Mouse (Mus musculus) midbrain, embryonic 16.5 days (tissue): ENCODE measurements around the gene Frmd3. TPM values are rescaled to one million over a fixed set of nuclear protein-coding genes. Genes with fewer than 3 reads are reported as not detected.
"Not testable (repeated sequence)": the region's sequence is repeated elsewhere in the genome, so short reads cannot be mapped to it uniquely, and the experiment has no call there.

ENCODE experiments used
- ATAC-seq: fragments of 200-750 bp; cut with Nextera tagmentation; 2 replicates; pipeline ENCODE4 v1.8.0; 2017; ENCODE audit warnings: moderate TSS enrichment
- H3K27ac ChIP-seq: fragments of 300-500 bp; sonication (generic); 2 replicates; pipeline ENCODE4 v1.5.1; 2014; ENCODE audit warnings: mild to moderate bottlenecking, low read length, mixed read lengths
- H3K27me3 ChIP-seq: fragments of 300-500 bp; sonication (generic); 2 replicates; pipeline ENCODE4 v1.6.1; 2014; ENCODE audit warnings: low read depth, low read length, mixed read lengths; ENCODE audit not compliant: control insufficient read depth, insufficient read depth
- H3K36me3 ChIP-seq: fragments of 300-500 bp; sonication (generic); 2 replicates; pipeline ENCODE4 v1.6.1; 2014; ENCODE audit warnings: mild to moderate bottlenecking, low read length, moderate library complexity, mixed read lengths; ENCODE audit not compliant: control insufficient read depth, insufficient read depth
- H3K4me1 ChIP-seq: fragments of 300-500 bp; sonication (generic); 2 replicates; pipeline ENCODE4 v1.6.1; 2014; ENCODE audit warnings: mild to moderate bottlenecking, low read length, mixed read lengths; ENCODE audit not compliant: control insufficient read depth, insufficient read depth
- H3K4me2 ChIP-seq: fragments of 300-500 bp; sonication (generic); 2 replicates; pipeline ENCODE4 v1.6.1; 2014; ENCODE audit warnings: mild to moderate bottlenecking, low read length, mixed read lengths
- H3K4me3 ChIP-seq: fragments of 300-500 bp; sonication (generic); 2 replicates; pipeline ENCODE4 v1.5.1; 2014; ENCODE audit warnings: low read depth, mild to moderate bottlenecking, low read length, moderate library complexity, mixed read lengths
- H3K9ac ChIP-seq: fragments of 300-500 bp; sonication (generic); 2 replicates; pipeline ENCODE4 v1.6.1; 2014; ENCODE audit warnings: low read depth, low read length, mixed read lengths
- H3K9me3 ChIP-seq: fragments of 300-500 bp; sonication (generic); replicated peaks from 2 replicates; pipeline ENCODE4 v1.6.1; 2014; ENCODE audit warnings: mild to moderate bottlenecking, low read length, mixed read lengths; ENCODE audit not compliant: control insufficient read depth, poor library complexity, severe bottlenecking
- WGBS: fragments of 180-500 bp; shearing (Covaris S2); extraction: QIAGEN DNeasy Blood & Tissue Kit; methylation state at CpG from one replicate; pipeline ENCODE4 v1.1.7; 2014; 5-methylcytosine and 5-hydroxymethylcytosine counted together
- polyA plus RNA-seq: library from polyadenylated mRNA; unstranded; fragments of >200 nt; fragmentation: Nextera tagmentation; extraction: Ambion mirVana; gene quantifications from 2 replicates; pipeline ENCODE4 v1.2.1, GENCODE M21; 2015

The Frmd3 gene
- polyA plus RNA-seq, 1 experiment from 2014 or later = 40.6 TPM

DNA sequence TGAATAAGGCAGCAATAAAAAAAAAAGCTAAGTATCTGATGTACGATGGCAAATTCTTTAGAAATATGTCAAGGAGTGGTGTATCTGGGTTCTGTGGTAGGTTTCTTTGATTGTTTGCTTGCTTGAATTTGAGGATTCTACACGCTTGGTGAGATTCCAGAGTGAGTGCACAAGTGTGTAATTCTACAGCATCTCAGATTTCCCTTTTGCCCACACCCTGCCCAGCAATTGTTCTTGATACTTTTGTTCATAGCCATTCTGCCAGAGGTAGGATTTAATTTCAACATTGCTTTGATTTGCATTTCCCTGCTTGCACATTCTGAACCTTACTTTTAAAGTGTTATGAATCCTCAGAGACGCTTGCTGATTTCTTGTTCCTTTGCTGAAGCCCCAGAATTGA, 97.6 kb downstream of the Frmd3 start:
- Histone ChIP-seq H3K9ac (no peak overlapping the region), H3K27me3 (no peaks in the 10 kb centered on the region), H3K9me3 (no peaks in the 10 kb centered on the region), H3K36me3 (no peaks in the 10 kb centered on the region), H3K27ac (no peak overlapping the region), H3K4me3 (no peak overlapping the region), H3K4me2 (no peak overlapping the region), H3K4me1 (no peaks in the 10 kb centered on the region)
- WGBS = 83% methylated on average over 3 of the region's 3 CpGs
- no peak for ATAC-seq

DNA sequence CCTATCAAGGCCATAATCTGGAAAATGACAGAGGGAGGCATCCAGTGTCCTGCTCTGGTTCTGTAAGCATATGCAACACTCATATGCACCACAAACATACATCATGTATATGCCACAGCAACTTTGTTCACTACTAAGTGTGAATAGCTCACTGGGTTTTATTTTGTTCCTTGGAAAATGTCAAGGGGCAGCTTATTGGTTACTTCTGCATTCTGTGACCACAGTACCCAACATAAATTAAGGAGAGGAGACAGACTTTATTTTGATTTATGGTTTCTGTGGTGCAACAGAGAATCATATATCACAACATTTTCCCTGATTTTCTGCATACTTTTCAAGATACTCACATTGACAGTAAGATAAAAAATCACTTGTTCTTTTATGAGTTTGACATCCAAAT, 178.3 kb downstream of the Frmd3 start:
- H3K27ac ChIP-seq = no peak overlapping the region

GRCm38 (mm10) chr4:74201281-74201811, 188.1 kb downstream of the Frmd3 start:
- H3K27ac ChIP-seq = no peak overlapping the region

More for the DNA sequence above, 178.3 kb downstream of the Frmd3 start:
- ATAC-seq = no peak
- no peak overlapping the region for H3K4me3 ChIP-seq
- 0 out of 2 replicates have a peak, but pooled peaks cover 3% of the 10 kb centered on the region for H3K9me3 ChIP-seq
- H3K9ac ChIP-seq = no peak overlapping the region
- no peaks in the 10 kb centered on the region for H3K4me1 ChIP-seq
- no peaks in the 10 kb centered on the region; the same call in 1 of the 2 replicates for H3K36me3 ChIP-seq
- no peak overlapping the region for H3K4me2 ChIP-seq
- H3K27me3 ChIP-seq = no peaks in the 10 kb centered on the region

GRCm38 (mm10) chr4:74221780-74222179, 208.5 kb downstream of the Frmd3 start:
- not testable (repeated sequence) for H3K27ac ChIP-seq, H3K9ac ChIP-seq, H3K4me1 ChIP-seq, ATAC-seq, H3K9me3 ChIP-seq, H3K4me2 ChIP-seq, H3K27me3 ChIP-seq, H3K36me3 ChIP-seq, H3K4me3 ChIP-seq
- 90% methylated on average over 1 of the region's 1 CpGs for WGBS

More at GRCm38 (mm10) chr4:74201281-74201811, 188.1 kb downstream of the Frmd3 start:
- no peaks in the 10 kb centered on the region for H3K9me3 ChIP-seq
- H3K4me1 ChIP-seq = no peaks in the 10 kb centered on the region
- H3K9ac ChIP-seq = no peak overlapping the region
- peaks cover 2% of the 10 kb centered on the region; the same call in 1 of the 2 replicates for H3K36me3 ChIP-seq
- no peak overlapping the region for H3K4me2 ChIP-seq
- no peak for ATAC-seq
- no peak overlapping the region for H3K4me3 ChIP-seq
- H3K27me3 ChIP-seq = no peaks in the 10 kb centered on the region

DNA sequence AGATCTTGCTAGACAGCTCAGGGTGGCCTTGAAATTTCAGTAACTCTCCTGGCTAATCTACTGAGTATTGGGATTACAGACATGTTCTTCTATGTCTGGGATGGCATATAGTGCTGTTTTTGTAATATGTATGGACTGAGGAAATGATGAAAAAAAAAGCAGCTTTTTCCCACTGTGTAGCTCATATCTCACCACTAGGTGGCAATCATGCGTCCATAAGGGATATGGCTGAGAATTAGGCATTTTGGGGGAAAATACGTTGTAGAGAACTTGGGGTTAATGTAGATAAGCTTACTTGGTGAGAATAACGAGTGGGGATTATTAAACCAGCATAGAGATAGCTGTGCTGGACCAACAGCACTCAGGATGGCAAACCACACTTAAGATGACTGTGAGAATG, 209.1 kb downstream of the Frmd3 start:
- WGBS = 35% methylated on average over 3 of the region's 3 CpGs
- ATAC-seq = no peak
- Histone ChIP-seq H3K4me1 (no peaks in the 10 kb centered on the region), H3K27ac (no peak overlapping the region), H3K9ac (no peak overlapping the region), H3K36me3 (no peaks in the 10 kb centered on the region), H3K4me2 (no peak overlapping the region), H3K27me3 (no peaks in the 10 kb centered on the region), H3K4me3 (no peak overlapping the region), H3K9me3 (no peaks in the 10 kb centered on the region)

GRCm38 (mm10) chr4:74224210-74224609, 211.0 kb downstream of the Frmd3 start:
- no peak overlapping the region for H3K27ac ChIP-seq
- H3K4me2 ChIP-seq = no peak overlapping the region
- no peak overlapping the region for H3K9ac ChIP-seq
- H3K9me3 ChIP-seq = no peaks in the 10 kb centered on the region
- no peak overlapping the region for H3K4me3 ChIP-seq
- WGBS = 67% methylated on average over 2 of the region's 2 CpGs
- no peaks in the 10 kb centered on the region for H3K27me3 ChIP-seq
- H3K36me3 ChIP-seq = no peaks in the 10 kb centered on the region
- no peak for ATAC-seq
- H3K4me1 ChIP-seq = no peaks in the 10 kb centered on the region

- no peaks in the 10 kb centered on the region for H3K9me3 ChIP-seq
- H3K36me3 ChIP-seq = no peaks in the 10 kb centered on the region
- WGBS = 79% methylated on average over 4 of the region's 4 CpGs
- no peak overlapping the region for H3K27ac ChIP-seq
- H3K27me3 ChIP-seq = no peaks in the 10 kb centered on the region
- H3K4me1 ChIP-seq = no peaks in the 10 kb centered on the region
- no peak overlapping the region for H3K4me3 ChIP-seq
- H3K4me2 ChIP-seq = no peak overlapping the region
- ATAC-seq = peak; percentile 57; the same call in 1 of the 2 replicates
- H3K9ac ChIP-seq = no peak overlapping the region
Measured at GRCm38 (mm10) chr4:74230994-74231393, 217.8 kb downstream of the Frmd3 start.

GRCm38 (mm10) chr4:74231405-74231804, 218.2 kb downstream of the Frmd3 start:
- Histone ChIP-seq H3K9ac (no peak overlapping the region), H3K27ac (no peak overlapping the region), H3K4me3 (no peak overlapping the region), H3K27me3 (no peaks in the 10 kb centered on the region), H3K4me2 (no peak overlapping the region), H3K36me3 (no peaks in the 10 kb centered on the region), H3K4me1 (no peaks in the 10 kb centered on the region), H3K9me3 (no peaks in the 10 kb centered on the region)
- peak; percentile 58; the same call in 1 of the 2 replicates for ATAC-seq
- 72% methylated on average over 5 of the region's 5 CpGs for whole genome bisulfite sequencing

- Histone ChIP-seq H3K9me3 (no peaks in the 10 kb centered on the region), H3K27me3 (no peaks in the 10 kb centered on the region), H3K4me1 (no peaks in the 10 kb centered on the region), H3K4me3 (no peak overlapping the region), H3K36me3 (no peaks in the 10 kb centered on the region), H3K4me2 (no peak overlapping the region), H3K27ac (no peak overlapping the region), H3K9ac (no peak overlapping the region)
- WGBS = 83% methylated on average over 3 of the region's 3 CpGs
- no peak for ATAC-seq
Measured at GRCm38 (mm10) chr4:74233534-74233933, 220.3 kb downstream of the Frmd3 start.
